8 mouse cellular contexts compared by ENCODE assay signal in genomic region chr11:117993190-117994175, GRCm38 (mm10). TPM values are rescaled to one million over a fixed set of nuclear protein-coding genes. Genes with fewer than 3 reads are reported as not detected.
DNase-seq lines count a peak whose midpoint lies in the region; ATAC-seq and TF ChIP-seq lines count a peak whose summit lies in the region.
"Had no signal": no experiment of that assay in that cellular context is flagged by ENCODE, and none has a peak within 500 bp of the region (broad histone marks: within the 10 kb centered on the region; RNA-seq: fewer than 3 reads in every experiment).

No protein-coding gene starts in this region.

- H3K4me3 ChIP-seq in kidney, adult 2 months (ENCODE audit: insufficient read depth, low read depth, low read length) = no peak overlapping the region
- no peak overlapping the region for H3K4me3 ChIP-seq in MEL (ENCODE audit: control insufficient read depth in 1 of 2, insufficient read depth in 1 of 2, low read depth in 2 of 2, low read length in 2 of 2)
- H3K4me3 ChIP-seq in heart, postnatal 0 days (ENCODE audit: low read depth, low read length) = no peak overlapping the region
- H3K4me3 ChIP-seq in megakaryocyte, embryonic 14.5 days (replicated peaks) = peak overlapping the region; percentile 87

- no peak for TF ChIP-seq RAD21 in MEL (IDR thresholded peaks at IDR 0.05; ENCODE audit: low read depth, low read length)

- no peak for ATAC-seq in heart, postnatal 0 days (ENCODE audit: insufficient read depth, low read depth)

- DNase-seq in kidney, adult 2 months = peak; percentile 67
- DNase-seq in kidney, adult 18-20 months = no peak
- DNase-seq in MEL (ENCODE audit: low read depth, low spot score) = peak; percentile 77
- no peak for DNase-seq in heart, postnatal 0 days (ENCODE audit: low spot score)
- no peak for DNase-seq in adrenal gland, postnatal 14 days
- no peak for DNase-seq in spleen, adult 12 weeks (ENCODE audit: low spot score)
- DNase-seq: cerebellum, adult 9-10 months had no signal

- H3K4me1 ChIP-seq in kidney, adult 2 months (ENCODE audit: control insufficient read depth, insufficient read depth, low read length) = peaks cover 39% of the 10 kb centered on the region
- peaks cover 13 to 49% of the 10 kb centered on the region in 2 experiments for H3K4me1 ChIP-seq in MEL (ENCODE audit: control insufficient read depth in 1 of 2, insufficient read depth in 2 of 2, low read length in 2 of 2)
- peaks cover 45% of the 10 kb centered on the region for H3K4me1 ChIP-seq in heart, postnatal 0 days (ENCODE audit: control insufficient read depth, insufficient read depth)
- H3K4me1 ChIP-seq in megakaryocyte, embryonic 14.5 days = peaks cover 99% of the 10 kb centered on the region

- TF ChIP-seq CTCF in kidney, adult 2 months (conservative IDR thresholded peaks at IDR 0.05; ENCODE audit: insufficient read depth, insufficient read length, low read depth, low read length) = no peak
- TF ChIP-seq CTCF in MEL (IDR thresholded peaks at IDR 0.05 in 2 of 3, conservative IDR thresholded peaks at IDR 0.05 in 1 of 3; ENCODE audit: control insufficient read depth in 1 of 3, insufficient read depth in 1 of 3, low read depth in 2 of 3, low read length in 3 of 3, poor library complexity in 1 of 3, severe bottlenecking in 1 of 3) = no peak
- no peak for TF ChIP-seq CTCF in heart, postnatal 0 days (IDR thresholded peaks at IDR 0.05; ENCODE audit: low read depth)

- peaks cover 80% of the 10 kb centered on the region for H3K79me2 ChIP-seq in MEL (ENCODE audit: control insufficient read depth, insufficient read depth, low read length, poor library complexity)

- TF ChIP-seq POLR2A in kidney, adult 2 months (IDR thresholded peaks at IDR 0.05; ENCODE audit: low read depth, low read length) = no peak
- no peak for TF ChIP-seq POLR2A in MEL (IDR thresholded peaks at IDR 0.05; ENCODE audit: control insufficient read depth in 1 of 2, insufficient read depth in 1 of 2, low read depth in 1 of 2, low read length in 2 of 2, poor library complexity in 1 of 2)

- peak; percentile 59 to 64; a peak in 3 of 4 replicates for TF ChIP-seq EP300 in MEL (IDR thresholded peaks at IDR 0.05; ENCODE audit: low read depth in 1 of 2, low read length in 2 of 2)
- TF ChIP-seq EP300 in heart, postnatal 0 days (IDR thresholded peaks at IDR 0.05; ENCODE audit: low read depth) = no peak

- H3K9me3 ChIP-seq in MEL (replicated peaks; ENCODE audit: insufficient read depth, low read length) = no peaks in the 10 kb centered on the region
- no peaks in the 10 kb centered on the region for H3K9me3 ChIP-seq in heart, postnatal 0 days (replicated peaks; ENCODE audit: control insufficient read depth, low read length)
- H3K9me3 ChIP-seq in megakaryocyte, embryonic 14.5 days = no peaks in the 10 kb centered on the region

- 56% methylated on average over 14 of the region's 14 CpGs for WGBS in kidney, adult 2 months
- 63% methylated on average over 14 of the region's 14 CpGs for WGBS in heart, postnatal 0 days

- H3K9ac ChIP-seq in MEL (ENCODE audit: control insufficient read depth, low read depth, low read length, poor library complexity, severe bottlenecking) = peak overlapping the region; percentile 5; the same call in 1 of the 2 replicates
- peak overlapping the region; percentile 52 for H3K9ac ChIP-seq in heart, postnatal 0 days (replicated peaks; ENCODE audit: low read depth, low read length)

- H3K27ac ChIP-seq in kidney, adult 2 months (ENCODE audit: insufficient read depth, low read depth, low read length) = peak overlapping the region; percentile 22
- peak overlapping the region; percentile 37 for H3K27ac ChIP-seq in MEL (ENCODE audit: control insufficient read depth, low read depth, low read length)
- peak overlapping the region; percentile 74 for H3K27ac ChIP-seq in heart, postnatal 0 days (ENCODE audit: low read depth)

- H3K4me2 ChIP-seq in heart, postnatal 0 days (ENCODE audit: low read depth, low read length) = 0 out of 2 replicates have a peak overlapping the region, but pooled peaks have one; percentile 38

- no peaks in the 10 kb centered on the region for H3K36me3 ChIP-seq in kidney, adult 2 months (ENCODE audit: control insufficient read depth, insufficient read depth, low read length)
- peaks cover 0 to 39% of the 10 kb centered on the region in 2 experiments; a peak in 3 of 4 replicates for H3K36me3 ChIP-seq in MEL (ENCODE audit: control insufficient read depth in 1 of 2, insufficient read depth in 2 of 2, low read length in 2 of 2)
- no peaks in the 10 kb centered on the region for H3K36me3 ChIP-seq in heart, postnatal 0 days (replicated peaks; ENCODE audit: control insufficient read depth, insufficient read depth, low read length)
- peaks cover 46% of the 10 kb centered on the region for H3K36me3 ChIP-seq in megakaryocyte, embryonic 14.5 days (replicated peaks; ENCODE audit: low read length)

- no peaks in the 10 kb centered on the region for H3K27me3 ChIP-seq in kidney, adult 2 months (replicated peaks; ENCODE audit: control insufficient read depth, insufficient read depth, low read length)
- H3K27me3 ChIP-seq in MEL (ENCODE audit: control insufficient read depth in 1 of 2, insufficient read depth in 2 of 2, low read length in 2 of 2) = no peaks in the 10 kb centered on the region
- no peaks in the 10 kb centered on the region for H3K27me3 ChIP-seq in heart, postnatal 0 days (ENCODE audit: control insufficient read depth, insufficient read depth, low read length)
- H3K27me3 ChIP-seq in megakaryocyte, embryonic 14.5 days (replicated peaks) = no peaks in the 10 kb centered on the region

TF ChIP-seq in MEL, 35 proteins besides CTCF, POLR2A, EP300 and RAD21:
- TF ChIP-seq RCOR1 (IDR thresholded peaks at IDR 0.05; ENCODE audit: low read depth, low read length) (peak; percentile 71), SIN3A (IDR thresholded peaks at IDR 0.05; ENCODE audit: low read length) (peak; percentile 67), UBTF (IDR thresholded peaks at IDR 0.05; ENCODE audit: borderline replicate concordance, insufficient read depth, low read depth, low read length) (0 out of 2 replicates have a peak, but pooled peaks have one; percentile 57), HCFC1 (IDR thresholded peaks at IDR 0.05; ENCODE audit: low read depth, low read length) (0 out of 2 replicates have a peak, but pooled peaks have one; percentile 19), E2F4 (IDR thresholded peaks at IDR 0.05; ENCODE audit: borderline replicate concordance, low read depth, low read length) (no peak), ETS1 (IDR thresholded peaks at IDR 0.05; ENCODE audit: low read depth, low read length) (peak; percentile 61), MAX (IDR thresholded peaks at IDR 0.05; ENCODE audit: low read length) (peak; percentile 32; the same call in 1 of the 2 replicates), GATA1 (IDR thresholded peaks at IDR 0.05; ENCODE audit: low read depth, low read length) (peak; percentile 92), MYB (IDR thresholded peaks at IDR 0.05; ENCODE audit: low read depth, low read length) (no peak), MXI1 (IDR thresholded peaks at IDR 0.05; ENCODE audit: low read depth, low read length) (peak; percentile 60), CHD1 (IDR thresholded peaks at IDR 0.05; ENCODE audit: low read depth, low read length) (no peak), JUND (IDR thresholded peaks at IDR 0.05; ENCODE audit: low read depth, low read length) (no peak), ZMIZ1 (IDR thresholded peaks at IDR 0.05; ENCODE audit: low read depth, low read length) (no peak), ELF1 (IDR thresholded peaks at IDR 0.05; ENCODE audit: low read depth, low read length) (peak; percentile 63)

RNA-seq across cellular contexts. Expression of gene Pgs1, which starts 7.4 kb away (rescaled TPM):
- polyA plus RNA-seq in kidney, adult 2 months (2012; rRNA removed) = 29.7 and 30.4 TPM in 2 replicates
- total RNA-seq in MEL (2012; rRNA removed) = 55.7 and 61.6 TPM in 2 replicates
- polyA plus RNA-seq in MEL (2012; ENCODE audit: insufficient read depth in 1 of 2, insufficient read length in 2 of 2, low read depth in 1 of 2, low replicate concordance in 2 of 2, missing spikeins in 1 of 2) = 10 to 100 TPM in 1 of 2 experiments, not detected in 1; 48.6 TPM
- 27.2 and 33.0 TPM in 2 replicates for total RNA-seq in heart, postnatal 0 days (2014; rRNA removed; ENCODE audit: low replicate concordance)
- polyA plus RNA-seq in heart, postnatal 0 days (2015; fragmentation: Nextera tagmentation; extraction: Ambion mirVana) = 20.3 and 21.8 TPM in 2 replicates
- 16.0 and 43.0 TPM in 2 replicates for polyA plus RNA-seq in megakaryocyte, embryonic 14.5 days (2012; ENCODE audit: insufficient read depth, low replicate concordance)
- 32.9 and 39.2 TPM in 2 replicates for total RNA-seq in adrenal gland, postnatal 14 days (2021)

RNA-seq across cellular contexts. Expression of gene Socs3, which starts 23.6 kb away (rescaled TPM):
- polyA plus RNA-seq in kidney, adult 2 months (2012; rRNA removed) = 4.3 and 5.0 TPM in 2 replicates
- total RNA-seq in MEL (2012; rRNA removed) = 0.95 and 0.96 TPM in 2 replicates
- polyA plus RNA-seq in MEL (2012; ENCODE audit: insufficient read depth in 1 of 2, insufficient read length in 2 of 2, low read depth in 1 of 2, low replicate concordance in 2 of 2, missing spikeins in 1 of 2) = 1 to 10 TPM in 1 of 2 experiments, not detected in 1; 1.9 TPM
- total RNA-seq in heart, postnatal 0 days (2014; rRNA removed; ENCODE audit: low replicate concordance) = 5.7 and 13.1 TPM in 2 replicates
- 4.0 and 5.1 TPM in 2 replicates for polyA plus RNA-seq in heart, postnatal 0 days (2015; fragmentation: Nextera tagmentation; extraction: Ambion mirVana)
- polyA plus RNA-seq in megakaryocyte, embryonic 14.5 days (2012; ENCODE audit: insufficient read depth, low replicate concordance) = 54.8 and 75.2 TPM in 2 replicates
- total RNA-seq in adrenal gland, postnatal 14 days (2021) = 4.8 and 6.5 TPM in 2 replicates

Comparison
In these comparisons a context has a peak if more than half of its experiments do, and no peak if none do; other contexts are left out.
1. DNase-seq: peak in kidney, adult 2 months (single experiment) and MEL (single experiment); none in kidney, adult 18-20 months (single experiment), heart, postnatal 0 days (single experiment), adrenal gland, postnatal 14 days (single experiment) and spleen, adult 12 weeks (single experiment).
2. H3K27ac ChIP-seq: peak in every context shown above with its lines; median percentile 74 in heart, postnatal 0 days; 37 in MEL; 22 in kidney, adult 2 months.